Mouse (Mus musculus) left cerebral cortex, postnatal 25 days (tissue): Measurements from ENCODE around the gene Bloc1s5. TPM values are rescaled to one million over a fixed set of nuclear protein-coding genes. Genes with fewer than 3 reads are reported as not detected.
A peak's percentile ranks its signal among the peaks of the same experiment; 100 is the strongest.
"Not testable (repeated sequence)": the region's sequence is repeated elsewhere in the genome, so short reads cannot be mapped to it uniquely, and the experiment has no call there.

Source experiments
- DNase-seq, 2 experiments: peaks; one replicate each; pipeline ENCODE4 v3.0.0; 2022; ENCODE audit warnings: low spot score in 2 of 2, mixed read lengths in 1 of 2
- intact Hi-C: fragments of 180-260 bp; cut with DNase I; formaldehyde crosslinking; loops from one replicate; pipeline ENCODE4 v1.15.1; 2025
- total RNA-seq, 2 experiments: library from RNA; stranded (reverse); gene quantifications; 2 replicates each; pipeline ENCODE4 v1.2.3; 2021

Bloc1s5 gene
- 1 to 10 TPM; 8.2 to 9.4 TPM for total RNA-seq

GRCm38 (mm10) chr13:38634800-38635269 is at the start of gene Bloc1s5:
Gene Bloc1s5 (minus strand): TSS chr13:38635109.
- intact Hi-C loops: loop anchor here (2.0 kb wide), 1 partner anchor 24 kb away; the partner anchor contains the start of gene Eef1e1

GRCm38 (mm10) chr13:38672336-38672735 is 37.4 kb upstream of the Bloc1s5 start:
- intact Hi-C loops: no loop called here
- DNase-seq: no peak

More at GRCm38 (mm10) chr13:38634800-38635269, at the start of gene Bloc1s5:
- DNase-seq: peak; percentile 94 to 96

- intact Hi-C loops, DNase-seq: not testable (repeated sequence)
Observed at GRCm38 (mm10) chr13:38671451-38671850, 36.5 kb upstream of the Bloc1s5 start.

DNA sequence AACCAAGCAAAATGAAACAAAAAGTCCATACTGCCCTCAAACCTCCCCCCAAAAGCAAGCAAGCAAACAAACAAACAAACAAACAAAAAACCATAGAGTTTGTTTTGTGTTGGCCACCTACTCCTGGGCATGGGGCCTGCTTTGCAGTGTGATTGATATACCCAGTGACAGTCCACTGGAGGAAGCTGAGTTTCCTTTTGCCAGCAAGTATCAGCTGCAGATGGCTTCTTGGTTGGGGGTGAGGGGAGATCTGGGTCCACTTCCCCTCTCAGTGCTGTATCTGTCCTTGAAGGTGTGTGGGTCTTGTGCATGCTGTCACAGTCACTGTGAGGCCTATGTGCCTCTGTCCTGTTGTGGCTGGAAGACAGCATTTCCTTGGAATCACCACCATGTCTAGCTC is 35.1 kb upstream of the Bloc1s5 start:
- intact Hi-C loops: no loop called here
- DNase-seq: no peak

GRCm38 (mm10) chr13:38668514-38668913 is 33.6 kb upstream of the Bloc1s5 start:
- intact Hi-C loops: no loop called here
- peak in 1 of 2 experiments; percentile 4 for DNase-seq

GRCm38 (mm10) chr13:38664753-38665152 is 29.8 kb upstream of the Bloc1s5 start:
- intact Hi-C loops: no loop called here
- DNase-seq: no peak

DNA sequence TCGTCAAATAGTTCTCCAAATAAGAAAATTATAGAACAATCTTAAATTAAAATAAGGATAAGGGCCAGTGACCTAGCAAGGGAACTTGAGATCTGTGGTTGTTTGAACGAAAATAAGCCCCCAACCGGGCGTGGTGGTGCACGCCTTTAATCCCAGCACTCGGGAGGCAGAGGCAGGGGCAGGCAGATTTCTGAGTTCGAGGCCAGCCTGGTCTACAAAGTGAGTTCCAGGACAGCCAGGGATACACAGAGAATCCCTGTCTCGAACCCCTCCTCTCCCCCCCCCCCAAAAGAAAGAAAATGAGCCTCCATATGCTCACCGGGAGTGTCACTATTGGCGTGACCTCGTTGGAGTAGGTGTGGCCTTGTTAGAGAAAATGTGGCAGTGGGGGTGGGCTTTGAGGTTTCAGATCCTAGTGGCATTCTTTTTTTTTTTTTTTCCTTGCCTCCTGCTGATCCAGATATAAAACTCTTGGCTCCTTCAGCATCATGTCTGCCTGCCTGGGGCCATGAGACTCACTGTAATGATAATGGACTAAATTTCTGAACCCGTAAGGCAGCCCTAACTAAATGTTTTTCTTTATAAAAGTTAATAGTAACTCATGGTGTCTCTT is 24.7 kb upstream of the Bloc1s5 start:
- no peak for DNase-seq
- intact Hi-C loops: loop anchor here (2.0 kb wide), 1 partner anchor 25 kb away; the partner anchor contains the start of gene Bloc1s5

- intact Hi-C loops: loop anchor here (2.0 kb wide), 1 partner anchor 24 kb away; the partner anchor contains the start of gene Bloc1s5
- DNase-seq: peak; percentile 92 to 97
Observed at GRCm38 (mm10) chr13:38658528-38659280, 23.8 kb upstream of the Bloc1s5 start, which contains the start of gene Eef1e1. Gene Eef1e1 (minus strand): TSS chr13:38659058.

DNA sequence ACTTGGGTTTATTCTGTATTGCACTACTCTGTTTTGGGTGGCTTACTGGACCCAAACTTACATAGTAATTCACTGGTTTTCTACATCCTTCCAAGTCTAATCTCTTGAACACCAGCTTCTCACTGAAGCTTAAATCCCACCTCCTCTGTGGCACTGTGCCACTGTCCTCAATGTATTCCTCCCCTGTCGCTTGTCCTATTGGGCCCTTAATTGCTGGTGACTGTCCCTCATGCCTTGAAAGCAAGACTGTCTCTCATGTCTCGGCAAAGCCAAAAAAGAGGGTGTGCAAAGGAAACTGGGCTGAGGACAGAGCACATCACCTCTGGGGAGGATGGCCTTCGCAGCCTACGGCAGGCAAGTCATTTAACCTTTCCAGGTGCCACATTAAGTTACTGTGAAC is 23.0 kb upstream of the Bloc1s5 start:
- intact Hi-C loops: loop anchor here (2.0 kb wide), 1 partner anchor 23 kb away; the partner anchor contains the start of gene Bloc1s5

GRCm38 (mm10) chr13:38650292-38650691 is 15.4 kb upstream of the Bloc1s5 start:
- DNase-seq: no peak
- intact Hi-C loops: no loop called here

More for the DNA sequence above, 23.0 kb upstream of the Bloc1s5 start:
- DNase-seq: no peak

GRCm38 (mm10) chr13:38649069-38649468 is 14.2 kb upstream of the Bloc1s5 start:
- no peak for DNase-seq
- intact Hi-C loops: no loop called here

- no peak for DNase-seq
- intact Hi-C loops: no loop called here
Observed at GRCm38 (mm10) chr13:38641414-38641813, 6.5 kb upstream of the Bloc1s5 start.

DNA sequence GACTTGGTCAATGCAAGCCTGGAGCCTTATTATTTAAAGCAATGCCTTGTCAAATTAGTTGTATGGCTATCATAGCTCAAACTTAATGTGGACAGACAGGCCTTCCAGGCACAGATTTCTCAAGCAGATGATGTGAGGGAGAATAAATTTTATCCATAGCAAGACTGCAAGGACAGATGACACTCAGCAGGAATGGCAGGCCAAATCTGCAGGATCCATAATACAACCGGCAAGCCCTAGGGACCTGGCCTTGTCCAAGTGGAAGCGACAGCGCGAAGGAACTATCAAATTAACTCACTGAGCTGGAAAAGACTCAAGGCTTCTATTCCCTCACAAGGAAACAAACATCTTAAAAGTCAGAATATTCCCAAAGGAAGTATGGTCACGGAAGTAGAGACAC is 6.1 kb upstream of the Bloc1s5 start:
- DNase-seq: no peak
- intact Hi-C loops: no loop called here

GRCm38 (mm10) chr13:38638694-38639093 is 3.8 kb upstream of the Bloc1s5 start:
- intact Hi-C loops: no loop called here
- no peak for DNase-seq

DNA sequence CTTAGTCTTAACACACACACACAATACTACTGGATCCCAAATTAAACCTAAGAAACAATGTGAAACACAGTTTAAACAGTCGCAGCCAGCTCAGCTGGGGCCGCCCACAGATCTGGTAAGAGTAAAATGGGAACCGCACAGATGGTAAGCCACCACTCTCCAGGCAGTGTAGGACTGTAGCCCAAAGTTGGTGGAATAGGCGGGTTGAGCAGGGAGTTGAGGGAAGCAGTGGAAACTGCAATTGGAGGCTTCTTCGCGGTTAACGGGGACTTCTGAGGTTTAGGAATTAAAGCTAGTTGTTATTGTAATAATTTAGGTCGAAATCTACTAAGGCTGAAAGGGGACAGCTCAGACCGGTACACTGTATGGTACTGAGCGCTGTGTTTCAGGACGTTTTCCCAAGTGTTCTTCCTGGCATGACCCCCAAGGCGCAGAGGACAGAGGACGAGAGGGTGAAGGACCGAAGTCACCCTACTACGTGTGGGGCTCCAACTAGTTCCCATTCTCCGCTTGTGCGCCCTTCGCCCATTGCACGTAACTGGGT is 581 bp downstream of the Bloc1s5 start:
- intact Hi-C loops: loop anchor here (2.0 kb wide), 1 partner anchor 24 kb away; the partner anchor contains the start of gene Eef1e1
- DNase-seq: peak; percentile 73 to 97

DNA sequence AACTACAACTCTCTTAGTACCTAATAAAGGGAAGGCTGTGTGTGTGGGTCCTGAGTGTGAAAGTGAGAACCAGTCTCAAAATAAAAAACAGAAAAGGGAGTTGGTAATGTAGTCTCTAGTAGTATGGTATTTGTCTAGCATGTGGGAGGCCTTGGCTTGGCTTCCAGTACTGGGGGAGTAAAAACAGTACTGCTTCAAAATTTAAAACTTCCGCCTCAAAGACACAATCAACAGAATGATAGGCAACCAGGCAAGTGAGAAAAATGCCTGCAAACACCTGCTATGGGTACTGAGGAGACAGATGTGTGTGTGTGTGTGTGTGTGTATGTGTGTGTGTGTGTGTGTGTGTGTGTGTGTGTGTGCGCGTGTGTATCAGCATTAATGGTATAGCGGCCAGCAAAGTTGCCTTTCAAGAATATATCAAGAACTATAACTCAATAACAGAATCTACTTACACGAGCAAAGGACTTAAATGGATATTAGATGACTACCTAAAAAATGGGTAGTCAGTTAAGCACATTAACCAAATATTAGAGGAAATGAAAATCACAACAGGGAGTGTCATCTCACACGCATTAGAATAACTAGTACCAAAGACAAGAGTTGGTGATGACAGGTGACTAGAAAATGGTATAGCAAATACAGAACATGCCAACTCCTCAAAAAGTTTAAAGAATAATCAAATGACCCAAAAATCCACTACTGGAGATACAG is 1.5 kb downstream of the Bloc1s5 start:
- DNase-seq: peak; percentile 14 to 79
- intact Hi-C loops: no loop called here

- DNase-seq: no peak
- intact Hi-C loops: no loop called here
Observed at GRCm38 (mm10) chr13:38632556-38632955, 2.4 kb downstream of the Bloc1s5 start.

GRCm38 (mm10) chr13:38626229-38626525 is 8.7 kb downstream of the Bloc1s5 start:
- DNase-seq: no peak
- intact Hi-C loops: loop anchor here (10.0 kb wide), 1 partner anchor 281 kb away; the partner anchor contains the start of gene Bmp6

GRCm38 (mm10) chr13:38625492-38626228 is 9.2 kb downstream of the Bloc1s5 start:
- intact Hi-C loops: loop anchor here (10.0 kb wide), 1 partner anchor 281 kb away; the partner anchor contains the start of gene Bmp6
- peak in 1 of 2 experiments; percentile 18 for DNase-seq
